Mouse (Mus musculus) limb, embryonic 10.5 days (tissue): ENCODE measurements around the gene Zp1. TPM values are rescaled to one million over a fixed set of nuclear protein-coding genes. Genes with fewer than 3 reads are reported as not detected.

Source experiments
- DNase-seq: peaks from one replicate; pipeline ENCODE4 v3.0.0-alpha.2; 2017; ENCODE audit warnings: low spot score
- H3K27ac ChIP-seq: fragments of 300-500 bp; sonication (generic); 2 replicates; pipeline ENCODE4 v1.5.1; 2016; ENCODE audit warnings: mild to moderate bottlenecking
- H3K27me3 ChIP-seq: fragments of 300-500 bp; sonication (generic); 2 replicates; pipeline ENCODE4 v1.6.1; 2016; ENCODE audit warnings: low read depth, mild to moderate bottlenecking; ENCODE audit not compliant: poor library complexity, severe bottlenecking
- H3K36me3 ChIP-seq: fragments of 300-500 bp; sonication (generic); 2 replicates; pipeline ENCODE4 v1.6.1; 2016; ENCODE audit warnings: mild to moderate bottlenecking, moderate library complexity
- H3K4me1 ChIP-seq: fragments of 300-500 bp; sonication (generic); 2 replicates; pipeline ENCODE4 v1.6.1; 2016
- H3K4me3 ChIP-seq: fragments of 300-500 bp; sonication (generic); 2 replicates; pipeline ENCODE4 v1.5.1; 2016; ENCODE audit warnings: mild to moderate bottlenecking, moderate library complexity
- H3K9me3 ChIP-seq: fragments of 300-500 bp; sonication (generic); replicated peaks from 2 replicates; pipeline ENCODE4 v1.6.1; 2016; ENCODE audit warnings: mild to moderate bottlenecking
- WGBS: fragments of 180-500 bp; shearing (Covaris S2); methylation state at CpG from one replicate; pipeline ENCODE4 v1.1.7; 2016; 5-methylcytosine and 5-hydroxymethylcytosine counted together
- polyA plus RNA-seq: library from polyadenylated mRNA; unstranded; fragments of >200 nt; fragmentation: Nextera tagmentation; extraction: Ambion mirVana; gene quantifications from 2 replicates; pipeline ENCODE4 v1.2.1, GENCODE M21; 2016

Zp1 gene
- polyA plus RNA-seq = not detected in 2 replicates

GRCm38 (mm10) chr19:10920532-10920931 lies at the start of gene Zp1:
TSS of gene Zp1 (minus strand) at chr19:10920632.
- WGBS = 72% methylated on average over 2 of the region's 2 CpGs

GRCm38 (mm10) chr19:10968578-10968977 lies 48.1 kb upstream of the Zp1 start:
- no peaks in the 10 kb centered on the region for H3K9me3 ChIP-seq
- no peak overlapping the region for H3K4me3 ChIP-seq
- DNase-seq = no peak
- H3K27ac ChIP-seq = no peak overlapping the region
- no peaks in the 10 kb centered on the region for H3K36me3 ChIP-seq
- WGBS = 93% methylated on average over 7 of the region's 7 CpGs
- H3K27me3 ChIP-seq = no peaks in the 10 kb centered on the region
- peaks cover 5% of the 10 kb centered on the region; the same call in 1 of the 2 replicates for H3K4me1 ChIP-seq

More at GRCm38 (mm10) chr19:10920532-10920931, at the start of gene Zp1:
- Histone ChIP-seq H3K9me3 (no peaks in the 10 kb centered on the region), H3K4me1 (peaks cover 10% of the 10 kb centered on the region), H3K27me3 (no peaks in the 10 kb centered on the region), H3K27ac (0 out of 2 replicates have a peak within 1 kb of the TSS, but pooled peaks have one; percentile 30), H3K36me3 (no peaks in the 10 kb centered on the region), H3K4me3 (no peak within 1 kb of the TSS)
- no peak for DNase-seq

DNA sequence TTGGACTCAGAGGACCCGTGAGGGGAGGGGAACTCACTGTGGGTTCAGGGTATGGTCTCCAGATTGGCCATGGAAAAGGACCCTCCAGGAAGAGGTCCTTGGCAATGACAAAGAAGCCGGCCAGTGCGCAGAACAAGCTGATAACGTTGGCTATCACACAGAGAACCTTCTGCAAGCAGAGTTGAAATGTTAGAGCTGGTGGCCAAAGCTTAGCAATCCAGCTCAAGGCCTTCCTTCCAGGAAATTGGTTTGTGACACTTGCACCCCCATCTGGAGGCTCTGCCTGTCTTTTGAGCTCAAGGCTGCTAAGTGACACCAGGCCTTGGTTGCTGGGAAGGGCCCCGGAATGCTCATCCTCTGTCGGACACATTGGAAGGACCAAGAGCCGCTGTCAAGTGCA lies 45.3 kb upstream of the Zp1 start:
- H3K27ac ChIP-seq = no peak overlapping the region
- no peaks in the 10 kb centered on the region for H3K9me3 ChIP-seq
- no peak for DNase-seq
- H3K27me3 ChIP-seq = peaks cover 4% of the 10 kb centered on the region; the same call in 1 of the 2 replicates
- no peaks in the 10 kb centered on the region for H3K4me1 ChIP-seq
- H3K4me3 ChIP-seq = no peak overlapping the region
- no peaks in the 10 kb centered on the region for H3K36me3 ChIP-seq
- WGBS = 86% methylated on average over 7 of the region's 7 CpGs

- Histone ChIP-seq H3K27ac (no peak overlapping the region), H3K9me3 (no peaks in the 10 kb centered on the region), H3K36me3 (no peaks in the 10 kb centered on the region), H3K4me1 (0 out of 2 replicates have a peak, but pooled peaks cover 4% of the 10 kb centered on the region), H3K27me3 (peaks cover 9% of the 10 kb centered on the region; the same call in 1 of the 2 replicates), H3K4me3 (no peak overlapping the region)
- DNase-seq = no peak
- 53% methylated on average over 12 of the region's 12 CpGs for WGBS
Measured at GRCm38 (mm10) chr19:10959978-10960346, 39.5 kb upstream of the Zp1 start.

DNA sequence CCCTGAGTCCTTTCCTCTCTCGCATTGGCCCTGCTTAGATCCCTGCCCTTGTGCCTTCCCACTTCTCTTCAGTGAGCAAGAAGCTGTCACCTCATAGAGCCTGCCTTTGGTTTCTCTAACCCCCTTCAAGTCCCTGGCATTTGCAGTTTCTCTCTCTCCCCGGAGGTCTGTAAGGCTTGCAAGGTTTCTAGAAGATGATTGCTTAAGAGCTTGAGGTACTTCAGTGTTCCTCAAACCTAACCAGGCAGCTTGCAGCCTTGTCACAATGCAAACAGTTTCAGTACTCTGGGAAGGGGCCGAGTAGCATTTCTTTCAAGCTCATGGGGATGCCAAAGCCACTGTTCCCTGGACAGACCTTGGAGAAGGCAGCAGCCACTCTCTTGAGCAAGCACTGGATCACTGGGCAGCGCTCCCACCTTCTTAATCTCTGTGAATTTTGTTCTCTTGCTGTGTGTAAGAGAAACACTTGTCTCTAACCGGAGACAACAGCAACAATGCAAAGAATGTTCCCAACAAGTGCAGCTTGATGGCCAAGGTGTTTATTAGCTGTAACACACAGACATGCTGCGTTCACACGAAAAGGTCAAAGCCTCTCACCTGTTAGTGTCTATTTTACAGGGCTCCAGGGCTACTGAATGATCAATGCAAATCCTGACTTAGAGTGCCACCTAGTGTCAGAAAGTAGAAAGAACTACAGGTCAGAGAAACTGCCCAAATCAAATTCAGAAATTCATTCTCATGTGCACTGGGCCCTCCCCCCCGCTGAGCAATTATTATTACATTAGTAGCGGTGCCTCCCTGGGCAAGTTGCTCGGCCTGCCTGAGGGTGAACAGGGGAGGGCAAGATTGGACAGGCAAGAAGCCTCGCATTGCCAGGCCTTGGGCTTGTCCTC lies 38.9 kb upstream of the Zp1 start:
- Histone ChIP-seq H3K27me3 (peaks cover 9% of the 10 kb centered on the region; the same call in 1 of the 2 replicates), H3K9me3 (no peaks in the 10 kb centered on the region), H3K36me3 (no peaks in the 10 kb centered on the region), H3K27ac (no peak overlapping the region), H3K4me1 (0 out of 2 replicates have a peak, but pooled peaks cover 4% of the 10 kb centered on the region), H3K4me3 (no peak overlapping the region)
- DNase-seq = peak; percentile 42
- 35% methylated on average over 11 of the region's 11 CpGs for WGBS

DNA sequence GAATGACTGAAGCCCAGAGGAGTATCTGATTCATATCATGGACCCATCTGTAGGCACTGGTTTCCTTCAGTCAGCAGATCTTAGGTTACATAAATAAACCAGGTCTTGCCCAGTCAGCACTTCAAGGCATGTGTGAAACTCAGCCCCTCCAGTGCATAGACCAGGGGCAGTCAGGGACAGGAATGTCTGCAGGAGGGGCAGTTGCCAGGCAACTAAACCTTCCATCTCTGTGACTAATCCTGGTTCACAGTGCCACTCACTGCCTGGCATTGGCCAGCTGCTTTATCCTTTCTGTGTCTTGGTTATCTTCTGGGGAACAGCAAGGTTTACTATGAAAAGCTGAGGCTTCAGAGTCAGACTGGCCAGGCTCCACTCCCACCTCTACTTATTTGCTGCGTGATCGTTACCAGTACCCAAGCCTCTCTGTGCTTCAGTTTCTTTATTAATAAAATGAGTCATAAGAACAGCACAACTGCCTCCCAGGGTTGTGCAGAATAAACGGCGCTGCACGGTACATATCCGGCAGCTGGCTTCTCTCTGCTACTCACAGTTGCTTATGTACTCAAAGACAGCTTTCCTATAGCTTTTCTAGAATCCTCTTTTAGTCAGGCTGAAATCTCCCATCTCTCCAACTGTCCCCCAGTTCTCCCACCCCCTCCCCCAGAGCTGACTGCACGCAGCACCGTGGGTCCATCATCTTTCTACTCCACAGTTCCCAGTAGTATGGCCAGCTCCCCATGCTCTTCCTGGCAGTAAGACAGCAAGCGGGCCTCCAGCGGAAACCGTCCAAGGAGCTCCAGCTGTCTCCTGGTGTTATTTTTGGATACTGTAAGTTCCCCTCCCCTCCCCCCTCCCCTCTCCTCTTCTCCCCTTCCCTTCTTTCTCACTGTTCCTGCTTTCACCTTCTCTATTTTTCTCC lies 31.8 kb upstream of the Zp1 start:
- no peak overlapping the region for H3K4me3 ChIP-seq
- WGBS = 83% methylated on average over 11 of the region's 11 CpGs

GRCm38 (mm10) chr19:10949558-10949957 lies 29.1 kb upstream of the Zp1 start:
- WGBS = 44% methylated on average over 9 of the region's 9 CpGs
- peak overlapping the region; percentile 70 for H3K27ac ChIP-seq

More for the DNA sequence above, 31.8 kb upstream of the Zp1 start:
- no peaks in the 10 kb centered on the region; the same call in 1 of the 2 replicates for H3K36me3 ChIP-seq
- peaks cover 17% of the 10 kb centered on the region for H3K4me1 ChIP-seq
- no peak for DNase-seq
- H3K27ac ChIP-seq = no peak overlapping the region
- H3K27me3 ChIP-seq = no peaks in the 10 kb centered on the region
- H3K9me3 ChIP-seq = no peaks in the 10 kb centered on the region

GRCm38 (mm10) chr19:10949112-10949511 lies 28.7 kb upstream of the Zp1 start, which contains the start of gene Ccdc86:
TSS of gene Ccdc86 (minus strand) at chr19:10949266.
- Histone ChIP-seq H3K9me3 (no peaks in the 10 kb centered on the region), H3K36me3 (peaks cover 30% of the 10 kb centered on the region), H3K27ac (peak within 1 kb of the TSS; percentile 81), H3K27me3 (no peaks in the 10 kb centered on the region), H3K4me3 (peak within 1 kb of the TSS; percentile 95), H3K4me1 (peaks cover 27% of the 10 kb centered on the region)
- peak; percentile 98 for DNase-seq
- WGBS = under 1% methylated on average over 30 of the region's 30 CpGs

More at GRCm38 (mm10) chr19:10949558-10949957, 29.1 kb upstream of the Zp1 start:
- no peak for DNase-seq
- H3K4me1 ChIP-seq = peaks cover 27% of the 10 kb centered on the region
- H3K27me3 ChIP-seq = no peaks in the 10 kb centered on the region
- H3K4me3 ChIP-seq = peak overlapping the region; percentile 95
- H3K36me3 ChIP-seq = peaks cover 26% of the 10 kb centered on the region
- no peaks in the 10 kb centered on the region for H3K9me3 ChIP-seq

DNA sequence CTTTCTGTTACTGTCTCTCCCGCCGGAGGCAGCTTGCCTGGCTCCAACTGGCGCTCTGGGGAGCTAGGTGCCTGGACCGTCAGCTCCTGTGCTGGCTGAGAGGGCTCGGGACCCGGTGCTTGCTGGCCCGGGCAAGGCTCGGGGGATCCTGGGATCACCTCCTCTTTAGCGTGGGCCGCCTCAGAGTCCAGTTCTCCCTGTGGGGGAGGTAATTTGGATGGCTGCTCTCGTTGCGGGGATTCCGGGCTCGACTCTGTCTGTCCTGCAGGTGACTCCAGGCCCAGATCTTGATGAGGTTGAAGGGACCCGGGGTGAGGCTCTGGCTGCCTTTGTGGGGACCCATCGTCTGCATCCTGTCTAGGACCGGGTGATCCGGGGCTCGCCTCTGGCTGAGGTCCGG lies 28.0 kb upstream of the Zp1 start:
- H3K4me1 ChIP-seq = peaks cover 27% of the 10 kb centered on the region
- peak; percentile 36 for DNase-seq
- 1% methylated on average over 20 of the region's 20 CpGs for WGBS
- H3K36me3 ChIP-seq = peaks cover 37% of the 10 kb centered on the region
- H3K27ac ChIP-seq = peak overlapping the region; percentile 81
- H3K4me3 ChIP-seq = peak overlapping the region; percentile 95
- H3K9me3 ChIP-seq = no peaks in the 10 kb centered on the region
- no peaks in the 10 kb centered on the region for H3K27me3 ChIP-seq

DNA sequence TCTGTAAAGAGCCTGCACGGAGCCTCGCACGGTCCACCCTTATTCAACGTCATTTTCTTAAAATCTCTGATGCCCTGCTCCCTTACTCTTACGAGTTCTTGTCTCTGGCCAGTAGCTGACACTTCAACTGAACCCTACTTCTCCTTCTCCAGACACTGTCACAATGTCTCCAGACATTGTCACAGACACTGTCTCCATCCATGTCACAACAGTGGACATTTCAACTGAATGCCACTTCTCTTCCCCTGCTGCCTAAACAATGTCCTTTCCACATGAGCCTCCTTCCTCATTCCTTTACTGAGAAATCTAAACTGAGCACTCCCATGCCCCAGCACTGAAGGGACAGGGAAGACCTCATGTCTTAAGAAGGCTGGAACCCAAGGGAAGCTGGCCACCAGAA lies 26.8 kb upstream of the Zp1 start:
- no peaks in the 10 kb centered on the region for H3K27me3 ChIP-seq
- H3K4me1 ChIP-seq = peaks cover 27% of the 10 kb centered on the region
- DNase-seq = no peak
- peaks cover 49% of the 10 kb centered on the region for H3K36me3 ChIP-seq
- H3K9me3 ChIP-seq = no peaks in the 10 kb centered on the region
- peak overlapping the region; percentile 95 for H3K4me3 ChIP-seq
- H3K27ac ChIP-seq = no peak overlapping the region
- 87% methylated on average over 5 of the region's 5 CpGs for WGBS

GRCm38 (mm10) chr19:10946506-10946905 lies 26.1 kb upstream of the Zp1 start:
- Histone ChIP-seq H3K27me3 (no peaks in the 10 kb centered on the region), H3K4me3 (peak overlapping the region; percentile 95; the same call in 1 of the 2 replicates), H3K9me3 (no peaks in the 10 kb centered on the region), H3K4me1 (peaks cover 27% of the 10 kb centered on the region), H3K27ac (no peak overlapping the region), H3K36me3 (peaks cover 56% of the 10 kb centered on the region)
- WGBS = 87% methylated on average over 3 of the region's 3 CpGs
- DNase-seq = no peak

- 89% methylated on average over 3 of the region's 3 CpGs for WGBS
- Histone ChIP-seq H3K36me3 (peaks cover 56% of the 10 kb centered on the region), H3K27ac (no peak overlapping the region), H3K4me1 (peaks cover 36% of the 10 kb centered on the region), H3K4me3 (no peak overlapping the region), H3K27me3 (no peaks in the 10 kb centered on the region), H3K9me3 (no peaks in the 10 kb centered on the region)
- no peak for DNase-seq
Measured at GRCm38 (mm10) chr19:10943955-10944354, 23.5 kb upstream of the Zp1 start.
